Mouse (Mus musculus) thymus, adult 2 months (tissue): ENCODE data around the gene Cebpb.

Experiments
- CTCF ChIP-seq: fragments of 200-500 bp; IDR thresholded peaks from 2 replicates; pipeline ENCODE4 v1.5.1; 2012; ENCODE audit warnings: mild to moderate bottlenecking, control low read depth, low read length, moderate library complexity, borderline replicate concordance; ENCODE audit not compliant: control insufficient read depth, poor library complexity, insufficient read depth; ENCODE audit errors: extremely low read depth
- POLR2A ChIP-seq: fragments of 200-500 bp; IDR thresholded peaks from 2 replicates; pipeline ENCODE4 v1.6.1; 2012; ENCODE audit warnings: mild to moderate bottlenecking, low read length, control low read depth, moderate library complexity; ENCODE audit not compliant: control insufficient read depth, poor library complexity, insufficient read depth; ENCODE audit errors: extremely low read depth

GRCm38 (mm10) chr2:167722538-167722937 is 33.8 kb downstream of the Cebpb start:
- TF ChIP-seq CTCF: no peak
- no peak for TF ChIP-seq POLR2A
